ENCODE assay signal across 8 mouse cellular contexts in genomic region chr4:62470598-62471051, GRCm38 (mm10). TPM values are rescaled to one million over a fixed set of nuclear protein-coding genes. Genes with fewer than 3 reads are reported as not detected.
DNase-seq lines count a peak whose midpoint lies in the region; ATAC-seq lines count a peak whose summit lies in the region.

Gene Wdr31, minus strand, starts transcription at chr4:62470896.

- H3K27ac ChIP-seq in hindbrain, embryonic 10.5 days, result peak within 1 kb of the TSS; percentile 76
- H3K27ac ChIP-seq in lung, embryonic 16.5 days (ENCODE audit: low read length), result no peak within 1 kb of the TSS

- no peaks in the 10 kb centered on the region for H3K4me1 ChIP-seq in hindbrain, embryonic 10.5 days (replicated peaks)
- H3K4me1 ChIP-seq in lung, embryonic 16.5 days (replicated peaks; ENCODE audit: control insufficient read depth, insufficient read depth, low read length), result 0 out of 2 replicates have a peak, but pooled peaks cover 4% of the 10 kb centered on the region

- no peaks in the 10 kb centered on the region; the same call in 1 of the 2 replicates for H3K27me3 ChIP-seq in hindbrain, embryonic 10.5 days (ENCODE audit: insufficient read depth, poor library complexity, severe bottlenecking)
- no peaks in the 10 kb centered on the region for H3K27me3 ChIP-seq in lung, embryonic 16.5 days (ENCODE audit: control insufficient read depth, insufficient read depth, low read depth, low read length)

- peak within 1 kb of the TSS; percentile 80 for H3K4me2 ChIP-seq in lung, embryonic 16.5 days (ENCODE audit: low read depth, low read length)

- H3K4me3 ChIP-seq in hindbrain, embryonic 10.5 days, result peak within 1 kb of the TSS; percentile 58
- peak within 1 kb of the TSS; percentile 77 for H3K4me3 ChIP-seq in lung, embryonic 16.5 days (ENCODE audit: low read length)

- peak; percentile 91 for ATAC-seq in frontal cortex, adult (ENCODE audit: low TSS enrichment)
- peak; percentile 92 for ATAC-seq in lung, embryonic 16.5 days (ENCODE audit: low read depth)

- under 1% methylated on average over 30 of the region's 30 CpGs for WGBS in hindbrain, embryonic 10.5 days
- WGBS in lung, embryonic 16.5 days, result under 1% methylated on average over 30 of the region's 30 CpGs

- H3K36me3 ChIP-seq in hindbrain, embryonic 10.5 days, result no peaks in the 10 kb centered on the region
- H3K36me3 ChIP-seq in lung, embryonic 16.5 days (ENCODE audit: control insufficient read depth, insufficient read depth, low read length), result peaks cover 5% of the 10 kb centered on the region

- peaks cover 3% of the 10 kb centered on the region; the same call in 1 of the 2 replicates for H3K9me3 ChIP-seq in hindbrain, embryonic 10.5 days
- H3K9me3 ChIP-seq in lung, embryonic 16.5 days (ENCODE audit: control insufficient read depth, low read length), result no peaks in the 10 kb centered on the region

- H3K9ac ChIP-seq in lung, embryonic 16.5 days (ENCODE audit: low read length), result peak within 1 kb of the TSS; percentile 74

- DNase-seq in NIH3T3 (ENCODE audit: low read depth), result peak; percentile 94
- DNase-seq in cerebellum, adult 9-10 months, result peak; percentile 78
- DNase-seq in hindbrain, embryonic 10.5 days (ENCODE audit: low spot score), result peak; percentile 81
- peak; percentile 61 for DNase-seq in layer of hippocampus, adult 9-11 months
- DNase-seq in ovary, postnatal 10 days (ENCODE audit: low spot score), result peak; percentile 75
- peak; percentile 83 for DNase-seq in thymus, postnatal 0 days (ENCODE audit: low spot score)

RNA-seq across cellular contexts. Expression of gene Wdr31, which starts in this region (rescaled TPM):
- polyA plus RNA-seq in hindbrain, embryonic 10.5 days (2016; fragmentation: Nextera tagmentation; extraction: Ambion mirVana), result 9.8 and 10.0 TPM in 2 replicates
- 12.4 and 13.3 TPM in 2 replicates for polyA plus RNA-seq in lung, embryonic 16.5 days (2015; fragmentation: Nextera tagmentation; extraction: Ambion mirVana)
- 3.8 and 4.0 TPM in 2 replicates for polyA plus RNA-seq in thymus, postnatal 0 days (2015; fragmentation: Nextera tagmentation; extraction: Ambion mirVana)
